Mouse (Mus musculus): Measurements from ENCODE around the gene Astn2. TPM values are rescaled to one million over a fixed set of nuclear protein-coding genes. Genes with fewer than 3 reads are reported as not detected.

Astn2 gene
- polyA plus RNA-seq, 1 experiment from 2014 or later: 0.17 TPM

- no peaks in the 10 kb centered on the region for H3K27me3 ChIP-seq (replicated peaks; ENCODE audit: control insufficient read depth, insufficient read depth, low read length)
- no peak overlapping the region for H3K4me3 ChIP-seq (ENCODE audit: low read length)
- ATAC-seq: no peak
Observed at GRCm38 (mm10) chr4:65506870-65507269, 897.5 kb downstream of the Astn2 start.

DNA sequence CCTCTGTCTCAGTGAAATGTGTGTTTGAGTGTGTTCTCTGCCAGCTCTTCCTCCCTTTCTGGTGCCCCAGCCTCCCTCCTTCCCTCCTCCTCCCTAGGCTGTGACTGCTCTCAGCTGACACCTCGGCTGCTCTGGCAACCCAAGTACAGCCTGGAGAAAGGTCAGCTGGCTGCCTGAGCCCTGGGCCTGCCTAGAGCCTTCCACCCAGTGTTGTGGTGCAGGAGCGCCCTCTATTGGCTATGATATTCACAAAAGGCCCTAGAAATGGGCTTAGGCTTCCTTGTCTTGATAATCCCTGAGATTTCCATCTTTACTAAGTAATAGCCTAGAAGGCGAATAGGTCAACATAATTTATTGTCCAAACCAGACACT lies 908.0 kb downstream of the Astn2 start:
- no peak overlapping the region for H3K27ac ChIP-seq (ENCODE audit: low read length)
- H3K4me3 ChIP-seq (ENCODE audit: low read length): no peak overlapping the region
- H3K4me1 ChIP-seq (ENCODE audit: control insufficient read depth, insufficient read depth, low read length): peaks cover 4% of the 10 kb centered on the region; the same call in 1 of the 2 replicates
- H3K4me2 ChIP-seq (ENCODE audit: low read depth, low read length): no peak overlapping the region
- no peak overlapping the region for H3K9ac ChIP-seq (ENCODE audit: low read depth, low read length)
- H3K9me3 ChIP-seq (ENCODE audit: control insufficient read depth, low read length): no peaks in the 10 kb centered on the region
- WGBS: 5% methylated on average over 3 of the region's 3 CpGs
- ATAC-seq: peak; percentile 99
- no peaks in the 10 kb centered on the region for H3K27me3 ChIP-seq (replicated peaks; ENCODE audit: control insufficient read depth, insufficient read depth, low read length)
- H3K36me3 ChIP-seq (ENCODE audit: control insufficient read depth, insufficient read depth, low read length): no peaks in the 10 kb centered on the region

More at GRCm38 (mm10) chr4:65506870-65507269, 897.5 kb downstream of the Astn2 start:
- Histone ChIP-seq H3K27ac (ENCODE audit: low read length) (no peak overlapping the region), H3K4me1 (ENCODE audit: control insufficient read depth, insufficient read depth, low read length) (no peaks in the 10 kb centered on the region), H3K36me3 (ENCODE audit: control insufficient read depth, insufficient read depth, low read length) (no peaks in the 10 kb centered on the region), H3K9me3 (ENCODE audit: control insufficient read depth, low read length) (no peaks in the 10 kb centered on the region), H3K9ac (ENCODE audit: low read depth, low read length) (no peak overlapping the region), H3K4me2 (ENCODE audit: low read depth, low read length) (no peak overlapping the region)

DNA sequence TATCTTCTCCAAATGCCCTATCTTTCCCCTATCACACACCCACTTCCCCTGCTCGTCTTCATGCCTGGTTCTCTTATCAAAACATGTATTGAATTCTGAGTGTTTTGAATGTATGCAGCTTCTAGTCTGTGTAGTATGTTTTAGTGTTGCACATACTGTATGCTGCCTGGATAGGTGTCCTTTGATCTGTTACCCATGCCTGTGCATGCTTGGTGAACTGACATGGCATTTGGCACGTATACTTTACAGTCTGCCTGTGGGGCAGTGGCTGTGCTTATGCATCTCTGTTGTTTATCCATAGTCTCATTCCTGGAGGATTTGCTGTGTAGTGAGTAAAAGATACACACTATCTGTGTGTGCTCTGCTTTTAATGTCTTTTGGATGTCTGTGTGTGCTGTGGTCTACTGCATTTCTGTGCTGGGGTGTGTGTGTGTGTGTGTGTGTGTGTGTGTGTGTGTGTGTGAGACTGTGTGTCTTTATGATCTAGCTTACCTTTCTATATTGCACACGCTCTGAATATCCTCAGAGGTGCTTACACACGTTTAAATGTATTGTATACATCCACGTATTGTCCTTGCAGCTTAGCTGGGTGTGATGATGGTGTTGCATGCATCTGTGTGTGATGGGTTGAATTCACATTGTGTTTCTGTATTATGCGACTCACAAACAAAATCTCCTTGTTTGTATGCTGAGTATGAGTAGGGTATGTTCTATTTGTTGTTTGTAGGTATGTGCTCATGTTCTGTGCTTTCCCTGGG lies 908.5 kb downstream of the Astn2 start:
- H3K36me3 ChIP-seq (ENCODE audit: control insufficient read depth, insufficient read depth, low read length): no peaks in the 10 kb centered on the region
- H3K4me3 ChIP-seq (ENCODE audit: low read length): no peak overlapping the region
- ATAC-seq: no peak; the same call in 1 of the 2 replicates
- H3K9me3 ChIP-seq (ENCODE audit: control insufficient read depth, low read length): no peaks in the 10 kb centered on the region
- H3K9ac ChIP-seq (ENCODE audit: low read depth, low read length): no peak overlapping the region
- no peaks in the 10 kb centered on the region for H3K27me3 ChIP-seq (replicated peaks; ENCODE audit: control insufficient read depth, insufficient read depth, low read length)
- no peak overlapping the region for H3K27ac ChIP-seq (ENCODE audit: low read length)
- no peak overlapping the region for H3K4me2 ChIP-seq (ENCODE audit: low read depth, low read length)
- H3K4me1 ChIP-seq (ENCODE audit: control insufficient read depth, insufficient read depth, low read length): peaks cover 4% of the 10 kb centered on the region; the same call in 1 of the 2 replicates
- WGBS: 69% methylated on average over 6 of the region's 6 CpGs

DNA sequence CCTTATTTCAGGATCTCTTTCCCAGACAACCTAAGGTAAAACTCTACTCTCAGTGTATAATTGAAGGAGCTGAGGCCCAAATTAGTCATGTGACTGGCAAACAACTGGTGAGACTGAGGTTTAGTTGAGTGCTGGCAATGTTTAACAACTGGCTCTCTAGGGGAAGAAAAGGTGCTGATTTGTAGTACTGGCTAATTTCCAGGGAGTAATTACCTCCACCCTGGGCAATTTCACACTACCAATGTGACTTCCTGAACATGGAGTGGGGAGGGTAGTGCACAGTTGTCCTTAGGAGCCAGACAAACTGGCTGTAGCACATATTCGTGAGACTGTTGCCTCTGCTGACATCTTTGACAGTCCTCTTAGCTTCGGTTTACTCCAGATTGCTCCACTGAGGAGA lies 912.9 kb downstream of the Astn2 start:
- Histone ChIP-seq H3K4me1 (ENCODE audit: control insufficient read depth, insufficient read depth, low read length) (peaks cover 4% of the 10 kb centered on the region; the same call in 1 of the 2 replicates), H3K36me3 (ENCODE audit: control insufficient read depth, insufficient read depth, low read length) (no peaks in the 10 kb centered on the region), H3K9ac (ENCODE audit: low read depth, low read length) (no peak overlapping the region), H3K27ac (ENCODE audit: low read length) (no peak overlapping the region), H3K4me3 (ENCODE audit: low read length) (no peak overlapping the region), H3K9me3 (ENCODE audit: control insufficient read depth, low read length) (no peaks in the 10 kb centered on the region), H3K4me2 (ENCODE audit: low read depth, low read length) (no peak overlapping the region), H3K27me3 (replicated peaks; ENCODE audit: control insufficient read depth, insufficient read depth, low read length) (no peaks in the 10 kb centered on the region)
- no peak for ATAC-seq
- WGBS: 78% methylated on average over 2 of the region's 2 CpGs

- H3K36me3 ChIP-seq (ENCODE audit: control insufficient read depth, insufficient read depth, low read length): no peaks in the 10 kb centered on the region
- no peaks in the 10 kb centered on the region for H3K27me3 ChIP-seq (replicated peaks; ENCODE audit: control insufficient read depth, insufficient read depth, low read length)
- no peak for ATAC-seq
- no peak overlapping the region for H3K4me2 ChIP-seq (ENCODE audit: low read depth, low read length)
- H3K27ac ChIP-seq (ENCODE audit: low read length): no peak overlapping the region
- WGBS: 75% methylated on average over 3 of the region's 3 CpGs
- H3K4me1 ChIP-seq (ENCODE audit: control insufficient read depth, insufficient read depth, low read length): no peaks in the 10 kb centered on the region
- no peaks in the 10 kb centered on the region for H3K9me3 ChIP-seq (ENCODE audit: control insufficient read depth, low read length)
- no peak overlapping the region for H3K4me3 ChIP-seq (ENCODE audit: low read length)
- no peak overlapping the region for H3K9ac ChIP-seq (ENCODE audit: low read depth, low read length)
Observed at GRCm38 (mm10) chr4:65489711-65490110, 914.7 kb downstream of the Astn2 start.

- 0 out of 2 replicates have a peak, but pooled peaks have one; percentile 42 for ATAC-seq
- Histone ChIP-seq H3K4me1 (ENCODE audit: control insufficient read depth, insufficient read depth, low read length) (no peaks in the 10 kb centered on the region), H3K4me2 (ENCODE audit: low read depth, low read length) (no peak overlapping the region), H3K36me3 (ENCODE audit: control insufficient read depth, insufficient read depth, low read length) (no peaks in the 10 kb centered on the region), H3K27me3 (replicated peaks; ENCODE audit: control insufficient read depth, insufficient read depth, low read length) (no peaks in the 10 kb centered on the region), H3K9ac (ENCODE audit: low read depth, low read length) (no peak overlapping the region), H3K4me3 (ENCODE audit: low read length) (no peak overlapping the region), H3K27ac (ENCODE audit: low read length) (no peak overlapping the region), H3K9me3 (ENCODE audit: control insufficient read depth, low read length) (no peaks in the 10 kb centered on the region)
- 44% methylated on average over 5 of the region's 5 CpGs for WGBS
Observed at GRCm38 (mm10) chr4:65481632-65482031, 922.8 kb downstream of the Astn2 start.

DNA sequence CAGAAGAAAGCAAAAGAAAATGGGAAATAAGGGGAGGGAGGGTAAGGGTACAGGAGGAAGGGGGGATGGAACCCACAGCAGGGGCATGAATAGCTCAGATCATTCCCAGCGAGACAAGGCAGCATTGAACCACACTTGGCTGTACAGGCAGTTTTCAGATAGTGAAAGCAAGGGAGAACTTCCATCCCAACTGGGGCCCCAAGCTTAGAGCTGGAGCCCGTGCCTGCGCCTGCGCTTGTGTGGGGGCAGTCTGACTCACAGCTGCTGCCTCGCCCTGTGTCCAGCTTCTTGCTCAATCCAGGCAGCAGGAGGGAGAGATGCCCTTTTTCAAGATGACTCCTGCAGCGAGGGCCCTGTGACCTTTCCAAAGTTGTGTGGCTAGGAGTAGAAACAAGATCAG lies 927.3 kb downstream of the Astn2 start:
- no peaks in the 10 kb centered on the region for H3K27me3 ChIP-seq (replicated peaks; ENCODE audit: control insufficient read depth, insufficient read depth, low read length)
- H3K4me2 ChIP-seq (ENCODE audit: low read depth, low read length): no peak overlapping the region
- no peaks in the 10 kb centered on the region for H3K9me3 ChIP-seq (ENCODE audit: control insufficient read depth, low read length)
- no peak overlapping the region for H3K27ac ChIP-seq (ENCODE audit: low read length)
- ATAC-seq: peak; percentile 72; the same call in 1 of the 2 replicates
- no peaks in the 10 kb centered on the region for H3K4me1 ChIP-seq (ENCODE audit: control insufficient read depth, insufficient read depth, low read length)
- no peak overlapping the region for H3K4me3 ChIP-seq (ENCODE audit: low read length)
- no peaks in the 10 kb centered on the region for H3K36me3 ChIP-seq (ENCODE audit: control insufficient read depth, insufficient read depth, low read length)
- H3K9ac ChIP-seq (ENCODE audit: low read depth, low read length): no peak overlapping the region
- 34% methylated on average over 6 of the region's 6 CpGs for WGBS

DNA sequence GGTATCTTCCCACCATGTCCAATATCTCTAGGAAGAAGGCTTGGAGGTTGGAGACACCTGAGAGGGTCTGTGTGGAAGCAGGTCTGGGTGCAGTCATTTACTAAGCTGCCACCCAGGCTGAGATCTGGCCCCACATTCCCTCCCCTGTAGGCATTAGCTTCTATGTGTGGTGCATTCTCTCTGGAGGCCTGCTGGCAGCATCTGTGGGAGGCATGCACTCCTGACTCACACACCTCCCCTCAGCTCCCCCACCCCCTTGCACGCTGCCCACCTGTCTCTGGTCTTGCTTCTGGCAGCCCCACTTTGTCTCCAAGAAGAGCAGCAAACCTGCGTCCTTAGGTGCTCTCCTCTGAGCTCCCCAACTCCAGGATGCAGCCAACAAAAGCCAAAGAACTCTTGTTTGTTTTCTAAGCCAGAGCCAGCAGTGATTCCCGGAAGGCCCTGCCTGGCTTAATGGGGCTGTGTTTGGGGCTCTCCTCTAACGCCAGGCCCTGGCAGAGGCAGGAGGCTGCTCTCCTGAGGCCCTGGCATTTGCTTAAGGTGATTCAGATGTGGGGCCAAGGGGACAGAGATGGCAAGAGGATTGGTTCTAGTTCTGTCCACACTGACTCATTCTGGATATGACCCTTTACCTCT lies 928.4 kb downstream of the Astn2 start:
- no peaks in the 10 kb centered on the region for H3K9me3 ChIP-seq (ENCODE audit: control insufficient read depth, low read length)
- H3K4me1 ChIP-seq (ENCODE audit: control insufficient read depth, insufficient read depth, low read length): no peaks in the 10 kb centered on the region
- no peak overlapping the region for H3K4me3 ChIP-seq (ENCODE audit: low read length)
- H3K27ac ChIP-seq (ENCODE audit: low read length): no peak overlapping the region
- WGBS: 65% methylated on average over 4 of the region's 4 CpGs
- H3K36me3 ChIP-seq (ENCODE audit: control insufficient read depth, insufficient read depth, low read length): no peaks in the 10 kb centered on the region
- no peak overlapping the region for H3K9ac ChIP-seq (ENCODE audit: low read depth, low read length)
- no peak for ATAC-seq
- no peaks in the 10 kb centered on the region for H3K27me3 ChIP-seq (replicated peaks; ENCODE audit: control insufficient read depth, insufficient read depth, low read length)
- H3K4me2 ChIP-seq (ENCODE audit: low read depth, low read length): no peak overlapping the region

DNA sequence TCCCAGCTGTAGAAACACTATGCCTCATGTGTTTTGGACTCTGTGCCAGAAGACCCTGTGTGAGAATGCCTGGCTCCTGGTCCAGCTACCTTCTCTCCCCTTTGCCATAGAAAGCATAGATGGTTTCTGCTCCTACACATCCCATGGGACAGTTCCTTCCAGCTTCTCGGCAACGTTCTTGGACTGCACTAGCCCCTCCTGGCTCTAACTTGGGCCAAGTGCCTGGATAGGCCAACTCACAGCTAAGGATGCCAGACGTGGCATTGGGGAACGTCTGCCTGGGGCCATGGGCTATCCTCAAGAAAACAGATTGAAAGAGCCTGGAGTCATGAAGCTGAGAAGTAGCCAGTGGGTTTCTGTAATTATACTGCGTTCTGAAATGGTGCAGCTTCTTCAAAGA lies 931.3 kb downstream of the Astn2 start:
- no peak for ATAC-seq
- no peak overlapping the region for H3K4me3 ChIP-seq (ENCODE audit: low read length)
- no peaks in the 10 kb centered on the region for H3K9me3 ChIP-seq (ENCODE audit: control insufficient read depth, low read length)
- no peaks in the 10 kb centered on the region for H3K36me3 ChIP-seq (ENCODE audit: control insufficient read depth, insufficient read depth, low read length)
- H3K4me2 ChIP-seq (ENCODE audit: low read depth, low read length): no peak overlapping the region
- H3K27ac ChIP-seq (ENCODE audit: low read length): no peak overlapping the region
- H3K4me1 ChIP-seq (ENCODE audit: control insufficient read depth, insufficient read depth, low read length): no peaks in the 10 kb centered on the region
- H3K27me3 ChIP-seq (replicated peaks; ENCODE audit: control insufficient read depth, insufficient read depth, low read length): no peaks in the 10 kb centered on the region
- WGBS: 77% methylated on average over 5 of the region's 5 CpGs
- H3K9ac ChIP-seq (ENCODE audit: low read depth, low read length): no peak overlapping the region
